Mouse (Mus musculus) lung, postnatal 0 days (tissue): ENCODE data around the gene Hrh2.

ENCODE experiments used
- CTCF ChIP-seq: IDR thresholded peaks from 2 replicates; pipeline ENCODE4 v1.5.1; 2016; ENCODE audit warnings: antibody characterized with exemption, mild to moderate bottlenecking
- EP300 ChIP-seq: IDR thresholded peaks from 2 replicates; pipeline ENCODE4 v1.6.1; 2016; ENCODE audit warnings: antibody characterized with exemption, mild to moderate bottlenecking, control low read depth

- TF ChIP-seq CTCF (no peak), EP300 (no peak)
Observed at GRCm38 (mm10) chr13:54211528-54212488, 19.9 kb downstream of the Hrh2 start.
